Mouse (Mus musculus) forebrain, embryonic 16.5 days (tissue): ENCODE measurements around the gene Sp4. TPM values are rescaled to one million over a fixed set of nuclear protein-coding genes. Genes with fewer than 3 reads are reported as not detected.

Experiments
- ATAC-seq: fragments of 200-750 bp; cut with Nextera tagmentation; 2 replicates; pipeline ENCODE4 v1.8.0; 2017; ENCODE audit warnings: mild to moderate bottlenecking, moderate library complexity
- H3K27ac ChIP-seq: fragments of 300-500 bp; sonication (generic); 2 replicates; pipeline ENCODE4 v1.5.1; 2014; ENCODE audit warnings: low read length, control low read depth
- H3K27me3 ChIP-seq: fragments of 300-500 bp; sonication (generic); replicated peaks from 2 replicates; pipeline ENCODE4 v1.6.1; 2014; ENCODE audit warnings: low read length; ENCODE audit not compliant: control insufficient read depth, insufficient read depth
- H3K36me3 ChIP-seq: fragments of 300-500 bp; sonication (generic); 2 replicates; pipeline ENCODE4 v1.6.1; 2014; ENCODE audit not compliant: control insufficient read depth, insufficient read depth
- H3K4me1 ChIP-seq: fragments of 300-500 bp; sonication (generic); replicated peaks from 2 replicates; pipeline ENCODE4 v1.6.1; 2014; ENCODE audit warnings: low read length; ENCODE audit not compliant: control insufficient read depth, insufficient read depth
- H3K4me2 ChIP-seq: fragments of 300-500 bp; sonication (generic); 2 replicates; pipeline ENCODE4 v1.6.1; 2014; ENCODE audit warnings: mild to moderate bottlenecking, low read length, control low read depth
- H3K4me3 ChIP-seq: fragments of 300-500 bp; sonication (generic); replicated peaks from 2 replicates; pipeline ENCODE4 v1.5.1; 2014; ENCODE audit warnings: mild to moderate bottlenecking, low read length, control low read depth
- H3K9ac ChIP-seq: fragments of 300-500 bp; sonication (generic); replicated peaks from 2 replicates; pipeline ENCODE4 v1.6.1; 2014; ENCODE audit warnings: low read depth, low read length, control low read depth
- H3K9me3 ChIP-seq: fragments of 300-500 bp; sonication (generic); 2 replicates; pipeline ENCODE4 v1.6.1; 2016; ENCODE audit warnings: low read length; ENCODE audit not compliant: control insufficient read depth
- WGBS: fragments of 180-500 bp; shearing (Covaris S2); extraction: QIAGEN DNeasy Blood & Tissue Kit; methylation state at CpG from one replicate; pipeline ENCODE4 v1.1.7; 2014; 5-methylcytosine and 5-hydroxymethylcytosine counted together
- polyA plus RNA-seq: library from polyadenylated mRNA; unstranded; fragments of >200 nt; fragmentation: Nextera tagmentation; extraction: Ambion mirVana; gene quantifications from 2 replicates; pipeline ENCODE4 v1.2.1, GENCODE M21; 2015

The Sp4 gene
- polyA plus RNA-seq, 1 experiment from 2014 or later: 25.1 TPM

DNA sequence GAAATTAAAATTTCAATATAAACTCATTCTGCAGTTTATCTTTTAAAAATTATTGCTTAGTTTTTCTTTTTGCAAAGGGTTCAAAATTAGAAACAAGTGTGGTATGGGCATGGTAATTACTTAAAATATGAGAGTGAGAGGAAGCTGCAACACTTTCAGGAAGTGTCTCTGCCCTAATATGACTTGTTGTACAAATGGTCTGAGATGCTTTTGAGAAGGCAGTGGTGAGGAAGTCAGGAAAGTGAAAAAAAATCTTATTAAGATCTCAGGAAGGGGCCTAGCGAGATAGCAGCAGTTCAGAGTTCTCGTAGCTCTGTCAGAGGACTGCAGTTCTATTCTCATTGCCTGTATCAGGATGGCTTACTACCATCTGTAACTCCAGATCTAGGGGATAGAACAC lies 89.1 kb downstream of the Sp4 start:
- Histone ChIP-seq H3K4me2 (no peak overlapping the region), H3K9me3 (no peaks in the 10 kb centered on the region), H3K27me3 (no peaks in the 10 kb centered on the region), H3K9ac (no peak overlapping the region), H3K36me3 (no peaks in the 10 kb centered on the region), H3K4me1 (no peaks in the 10 kb centered on the region), H3K4me3 (no peak overlapping the region), H3K27ac (no peak overlapping the region)
- WGBS: 89% methylated on average over 2 of the region's 2 CpGs
- no peak for ATAC-seq

DNA sequence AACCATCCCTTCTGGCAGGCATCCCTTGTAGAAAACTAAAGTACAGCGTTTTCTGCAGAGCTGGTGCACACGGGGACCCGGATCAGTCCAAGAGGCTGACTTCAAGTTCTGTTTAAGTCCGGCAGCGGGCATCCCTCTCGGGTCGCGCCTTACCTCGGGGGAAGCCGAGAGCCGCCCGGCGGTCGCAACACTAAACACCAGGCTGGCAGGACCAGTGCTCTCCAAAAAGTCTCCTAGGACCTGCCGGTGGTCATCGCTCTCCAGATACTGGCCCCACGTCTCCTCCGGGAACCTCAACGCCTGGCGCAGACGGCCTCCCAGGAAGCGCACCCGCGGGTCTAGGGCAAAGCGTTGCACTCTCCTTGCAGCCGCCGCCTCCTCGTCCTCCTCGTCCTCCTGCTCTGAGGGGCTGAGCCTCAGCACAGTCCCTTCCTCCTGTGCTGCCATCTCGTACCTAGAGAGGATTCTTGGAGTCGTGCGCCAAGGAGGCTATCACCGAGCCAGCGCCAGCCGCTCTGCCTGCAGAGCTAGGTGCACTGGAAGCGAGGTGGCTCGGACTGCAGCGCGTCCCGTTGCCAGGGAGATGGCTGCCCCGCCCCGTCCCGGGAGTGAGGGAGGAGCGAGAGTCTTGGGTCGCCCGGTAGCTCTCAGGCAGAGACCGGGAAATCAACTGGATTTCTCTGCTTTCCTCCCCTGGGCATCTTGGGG lies 102.7 kb downstream of the Sp4 start, which contains the start of gene Dnah11:
Dnah11 (minus strand) TSS at position 658 of the 708 bp plus-strand sequence.
- Histone ChIP-seq H3K4me3 (peak within 1 kb of the TSS; percentile 53), H3K4me2 (peak within 1 kb of the TSS; percentile 97), H3K27me3 (peaks cover 38% of the 10 kb centered on the region), H3K36me3 (no peaks in the 10 kb centered on the region), H3K4me1 (peaks cover 11% of the 10 kb centered on the region), H3K9ac (peak within 1 kb of the TSS; percentile 51), H3K9me3 (no peaks in the 10 kb centered on the region), H3K27ac (no peak within 1 kb of the TSS)
- peak; percentile 98 for ATAC-seq
- WGBS: under 1% methylated on average over 47 of the region's 47 CpGs

- Histone ChIP-seq H3K4me2 (no peak overlapping the region), H3K4me3 (no peak overlapping the region), H3K27ac (no peak overlapping the region), H3K36me3 (no peaks in the 10 kb centered on the region), H3K9me3 (no peaks in the 10 kb centered on the region), H3K4me1 (peaks cover 11% of the 10 kb centered on the region), H3K9ac (no peak overlapping the region), H3K27me3 (peaks cover 38% of the 10 kb centered on the region)
- no peak for ATAC-seq
- WGBS: 30% methylated on average over 2 of the region's 2 CpGs
Measured at GRCm38 (mm10) chr12:118196583-118196982, 104.7 kb downstream of the Sp4 start.

DNA sequence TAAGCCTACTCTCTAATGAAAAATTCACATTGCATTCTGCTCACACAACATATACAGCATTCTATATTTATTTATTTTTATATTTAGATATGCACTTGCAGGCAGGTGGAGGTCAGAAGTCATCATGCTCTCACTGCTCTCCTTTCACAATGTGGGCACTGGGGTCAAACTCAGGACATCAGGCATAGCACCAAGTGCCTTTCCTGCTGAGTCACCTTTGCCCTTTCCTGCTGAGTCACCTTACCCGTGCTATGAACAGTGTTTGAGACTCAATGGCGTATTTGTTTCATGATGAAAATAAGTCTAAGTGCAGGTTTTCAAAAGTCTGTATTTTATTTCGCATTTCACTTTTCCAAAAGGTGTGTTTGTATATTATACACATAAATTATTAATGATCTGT lies 111.7 kb downstream of the Sp4 start:
- WGBS: 80% methylated on average over 3 of the region's 3 CpGs

GRCm38 (mm10) chr12:118187663-118188062 lies 113.6 kb downstream of the Sp4 start:
- no peak for ATAC-seq
- 44% methylated on average over 2 of the region's 2 CpGs for WGBS
- H3K27me3 ChIP-seq: no peaks in the 10 kb centered on the region
- no peaks in the 10 kb centered on the region for H3K36me3 ChIP-seq
- H3K27ac ChIP-seq: no peak overlapping the region
- H3K4me3 ChIP-seq: no peak overlapping the region
- no peaks in the 10 kb centered on the region for H3K4me1 ChIP-seq
- H3K9me3 ChIP-seq: no peaks in the 10 kb centered on the region
- no peak overlapping the region for H3K4me2 ChIP-seq
- no peak overlapping the region for H3K9ac ChIP-seq

More for the DNA sequence above, 111.7 kb downstream of the Sp4 start:
- H3K9me3 ChIP-seq: no peaks in the 10 kb centered on the region
- no peaks in the 10 kb centered on the region for H3K36me3 ChIP-seq
- H3K4me1 ChIP-seq: no peaks in the 10 kb centered on the region
- H3K4me2 ChIP-seq: no peak overlapping the region
- 0 out of 2 replicates have a peak, but pooled peaks cover 3% of the 10 kb centered on the region for H3K27me3 ChIP-seq
- no peak for ATAC-seq
- H3K27ac ChIP-seq: no peak overlapping the region
- H3K9ac ChIP-seq: no peak overlapping the region
- H3K4me3 ChIP-seq: no peak overlapping the region

DNA sequence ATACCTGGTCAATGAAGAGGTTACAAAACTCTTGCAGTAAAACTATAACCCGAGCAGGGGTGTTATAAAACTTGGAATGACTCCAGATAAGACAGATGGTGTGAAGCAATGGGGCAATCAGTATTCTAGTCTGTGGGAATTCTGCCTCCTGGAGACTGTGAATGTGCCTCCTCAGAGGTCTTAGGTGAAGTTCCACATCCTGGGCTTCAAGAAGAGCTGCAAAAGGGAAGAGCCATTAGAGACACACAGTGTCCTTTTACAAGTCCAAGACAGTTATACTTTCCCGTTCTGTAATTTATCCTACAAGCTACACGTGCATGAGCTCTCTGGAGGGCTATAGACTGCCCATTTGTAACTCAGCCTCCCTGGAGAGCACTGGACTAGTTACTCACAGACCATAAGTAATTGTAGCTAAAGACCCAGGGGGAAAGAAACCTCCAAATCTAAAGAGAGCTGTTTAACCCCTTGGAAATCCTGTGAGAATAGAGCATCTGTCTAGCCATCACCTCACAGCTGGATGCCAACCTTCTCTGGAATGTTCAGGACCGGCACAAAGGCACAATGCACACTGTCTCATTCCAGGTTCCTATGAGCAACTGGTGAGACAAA lies 114.3 kb downstream of the Sp4 start:
- no peak overlapping the region for H3K9ac ChIP-seq
- H3K36me3 ChIP-seq: no peaks in the 10 kb centered on the region
- H3K4me3 ChIP-seq: no peak overlapping the region
- H3K27me3 ChIP-seq: no peaks in the 10 kb centered on the region
- H3K9me3 ChIP-seq: no peaks in the 10 kb centered on the region
- H3K27ac ChIP-seq: no peak overlapping the region
- 7% methylated on average over 4 of the region's 4 CpGs for WGBS
- no peaks in the 10 kb centered on the region for H3K4me1 ChIP-seq
- H3K4me2 ChIP-seq: no peak overlapping the region
- no peak for ATAC-seq

- no peaks in the 10 kb centered on the region for H3K4me1 ChIP-seq
- no peak overlapping the region for H3K4me3 ChIP-seq
- H3K9me3 ChIP-seq: no peaks in the 10 kb centered on the region
- H3K9ac ChIP-seq: no peak overlapping the region
- 35% methylated on average over 4 of the region's 4 CpGs for WGBS
- no peaks in the 10 kb centered on the region for H3K27me3 ChIP-seq
- no peak for ATAC-seq
- no peak overlapping the region for H3K27ac ChIP-seq
- H3K4me2 ChIP-seq: no peak overlapping the region
- H3K36me3 ChIP-seq: no peaks in the 10 kb centered on the region
Measured at GRCm38 (mm10) chr12:118186120-118186880, 114.9 kb downstream of the Sp4 start.

Other genes starting within 250 kb of the Sp4 start
- 0.13 and 0.26 TPM in 2 replicates for gene Dnah11, start 102.4 kb downstream of the Sp4 start, polyA plus RNA-seq